Mouse (Mus musculus): Measurements from ENCODE around the gene F2rl3.

Gene F2rl3

GRCm38 (mm10) chr8:72761322-72762051 is at the start of gene F2rl3:
Gene F2rl3 (plus strand): TSS chr8:72761880.
- CTCF ChIA-PET = interaction anchor here in 2 of 4 experiments (0.7 to 1.1 kb wide), 3 partner anchors 66 to 486 kb away, joined by 3 to 5 read pairs (median 4); no protein-coding TSS in a partner anchor
- POLR2A ChIA-PET = interaction anchor here in 1 of 4 experiments (1.3 to 1.8 kb wide), 2 partner anchors 12 to 54 kb away, joined by 3 to 5 read pairs; no protein-coding TSS in a partner anchor

DNA sequence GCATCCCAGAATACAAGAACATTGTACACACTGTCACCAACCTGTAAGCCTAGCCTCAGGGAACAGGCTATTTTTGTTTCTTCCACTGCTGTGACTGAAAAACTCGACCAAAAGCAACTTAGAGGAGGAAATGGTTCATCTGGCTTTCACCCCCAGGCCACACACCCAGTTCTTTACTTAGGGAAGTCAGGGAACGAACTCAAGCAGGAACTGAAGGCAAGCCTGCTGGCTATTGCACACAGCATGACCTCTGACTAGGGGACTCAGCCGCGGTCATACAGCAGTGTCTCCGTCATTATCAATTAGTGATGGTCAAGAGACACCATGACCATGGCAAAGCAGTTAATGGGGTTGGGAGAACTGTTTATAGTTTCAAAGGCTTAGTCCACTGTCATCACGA is 49.1 kb upstream of the F2rl3 start:
- ChIA-PET CTCF (no interaction called here), POLR2A (no interaction called here)

DNA sequence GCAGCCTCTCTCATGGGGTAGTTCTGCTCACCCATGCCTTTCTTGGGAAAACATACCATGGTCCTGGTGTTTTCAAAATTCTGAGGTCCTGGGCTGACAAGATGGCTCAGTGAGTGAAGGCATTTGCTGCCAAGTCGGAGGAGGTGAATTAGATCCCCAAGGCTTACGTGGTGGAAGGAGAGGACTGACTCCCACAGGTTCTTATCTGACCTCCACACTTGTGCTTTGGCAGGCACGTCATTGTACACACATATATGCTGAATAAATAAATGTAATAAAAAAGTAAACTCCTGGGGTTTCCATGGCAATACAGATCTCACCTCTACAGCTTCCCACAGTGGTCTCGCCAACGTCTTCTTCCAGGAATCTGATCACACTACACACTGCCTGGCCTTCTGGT is 45.1 kb upstream of the F2rl3 start:
- ChIA-PET POLR2A (interaction anchor here in 1 of 4 experiments (1.0 kb wide), 1 partner anchor 9 kb away, joined by 3 read pairs; no protein-coding TSS in a partner anchor), CTCF (interaction anchor here in 1 of 4 experiments (1.8 kb wide), 1 partner anchor 37 kb away, joined by 7 read pairs; no protein-coding TSS in a partner anchor)

DNA sequence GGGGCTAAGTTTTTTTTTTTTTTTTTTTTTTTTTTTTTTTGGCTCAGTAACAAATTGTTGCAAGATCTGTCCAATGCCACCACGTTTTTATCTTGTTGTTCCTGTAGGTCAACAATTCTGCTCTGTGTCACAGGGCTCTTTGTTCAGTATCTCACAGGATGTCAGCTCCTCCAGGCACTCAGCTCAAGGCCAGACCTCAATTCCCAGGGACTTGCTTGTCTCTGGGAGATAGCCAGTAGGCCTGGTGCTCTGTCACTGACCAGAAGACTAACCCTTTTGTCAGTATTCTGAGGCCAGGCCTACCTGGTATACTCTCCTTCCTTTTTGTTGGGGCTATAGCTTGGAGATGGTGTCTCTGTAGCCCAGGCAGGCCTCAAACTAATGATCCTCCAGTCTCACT is 41.1 kb upstream of the F2rl3 start:
- POLR2A ChIA-PET = interaction anchor here in 3 of 4 experiments (0.6 to 2.1 kb wide), 5 partner anchors 14 to 61 kb away, joined by 3 to 7 read pairs (median 3); no protein-coding TSS in a partner anchor
- CTCF ChIA-PET = interaction anchor here in 1 of 4 experiments (0.7 kb wide), 1 partner anchor 41 kb away, joined by 5 read pairs; no protein-coding TSS in a partner anchor

GRCm38 (mm10) chr8:72722769-72723650 is 38.7 kb upstream of the F2rl3 start, which contains the start of gene Sin3b:
Gene Sin3b (plus strand): TSS chr8:72723285.
- ChIA-PET CTCF (no interaction called here), POLR2A (interaction anchor here in 2 of 4 experiments (1.0 to 1.8 kb wide), 5 partner anchors 8 to 68 kb away, joined by 3 to 6 read pairs (median 4); no protein-coding TSS in a partner anchor)

- ChIA-PET POLR2A (interaction anchor here in 2 of 4 experiments (1.5 to 1.9 kb wide), 4 partner anchors 13 to 41 kb away, joined by 3 to 8 read pairs (median 4); no protein-coding TSS in a partner anchor), CTCF (no interaction called here)
Observed at GRCm38 (mm10) chr8:72723651-72724001, 38.1 kb upstream of the F2rl3 start.

- POLR2A ChIA-PET = interaction anchor here in 3 of 4 experiments (0.6 to 1.6 kb wide), 7 partner anchors 9 to 198 kb away, joined by 3 to 7 read pairs (median 3); no protein-coding TSS in a partner anchor
- CTCF ChIA-PET = no interaction called here
Observed at GRCm38 (mm10) chr8:72728636-72729035, 33.0 kb upstream of the F2rl3 start.

- CTCF ChIA-PET = interaction anchor here in 3 of 4 experiments (0.6 to 2.0 kb wide), 5 partner anchors 14 to 312 kb away, joined by 3 to 10 read pairs (median 4); no protein-coding TSS in a partner anchor
- POLR2A ChIA-PET = interaction anchor here in 3 of 4 experiments (0.6 to 2.0 kb wide), 5 partner anchors 10 to 52 kb away, joined by 4 to 7 read pairs (median 4); no protein-coding TSS in a partner anchor
Observed at GRCm38 (mm10) chr8:72735001-72735400, 26.7 kb upstream of the F2rl3 start.

DNA sequence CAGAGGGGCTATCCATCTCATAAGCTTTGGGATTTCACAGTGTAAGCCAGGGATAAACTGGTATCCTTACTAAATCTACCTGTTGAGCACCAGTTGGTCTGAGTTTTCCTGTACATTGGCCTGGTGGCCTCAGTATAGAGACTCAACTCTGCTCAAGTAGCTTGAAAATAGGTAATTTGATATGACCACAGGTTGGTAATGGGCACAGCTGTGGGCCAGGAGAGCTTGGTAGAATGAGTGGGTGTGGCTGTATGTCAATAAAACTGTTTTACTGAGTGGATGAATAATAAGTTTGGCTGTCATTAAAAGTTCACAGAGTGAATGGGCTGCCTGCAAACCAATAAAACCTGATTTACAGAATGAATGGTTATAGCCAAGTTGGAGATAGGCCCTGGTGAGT is 24.8 kb upstream of the F2rl3 start:
- POLR2A ChIA-PET = interaction anchor here in 2 of 4 experiments (1.3 to 2.7 kb wide), 5 partner anchors 10 to 18 kb away, joined by 3 to 10 read pairs (median 8); no protein-coding TSS in a partner anchor

GRCm38 (mm10) chr8:72746061-72746460 is 15.6 kb upstream of the F2rl3 start:
- POLR2A ChIA-PET = interaction anchor here in 2 of 4 experiments (0.7 to 6.2 kb wide), 8 partner anchors 8 to 198 kb away, joined by 3 to 45 read pairs (median 4); partner anchors contain the start of gene Med26 (in 1 of the 2)
- CTCF ChIA-PET = interaction anchor here (0.5 to 4.3 kb wide), 20 partner anchors 11 to 727 kb away, joined by 3 to 23 read pairs (median 3); no protein-coding TSS in a partner anchor

More for the DNA sequence above, 24.8 kb upstream of the F2rl3 start:
- CTCF ChIA-PET = interaction anchor here (0.6 to 1.5 kb wide), 4 partner anchors 53 to 77 kb away, joined by 3 to 6 read pairs (median 4); no protein-coding TSS in a partner anchor

DNA sequence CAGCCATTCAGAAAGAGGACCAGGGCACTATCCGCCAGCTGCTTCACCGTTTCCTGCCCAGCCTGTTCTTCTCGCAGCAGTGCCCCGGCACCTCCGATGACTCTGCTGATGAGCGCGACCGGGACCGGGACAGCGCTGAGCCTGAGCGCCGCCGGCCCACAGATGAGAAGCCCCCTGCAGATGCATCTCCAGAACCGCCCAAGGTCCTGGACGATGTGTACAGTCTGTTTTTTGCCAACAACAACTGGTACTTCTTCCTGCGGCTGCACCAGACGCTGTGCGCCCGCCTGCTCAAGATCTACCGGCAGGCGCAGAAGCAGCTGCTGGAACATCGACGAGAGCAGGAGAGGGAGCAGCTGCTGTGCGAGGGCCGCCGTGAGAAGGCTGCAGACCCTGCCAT is 11.8 kb upstream of the F2rl3 start:
- CTCF ChIA-PET = interaction anchor here (0.5 to 4.3 kb wide), 10 partner anchors 15 to 484 kb away, joined by 3 to 23 read pairs (median 4); no protein-coding TSS in a partner anchor
- POLR2A ChIA-PET = interaction anchor here (0.6 to 6.2 kb wide), 20 partner anchors 8 to 603 kb away, joined by 3 to 45 read pairs (median 4); partner anchors contain the start of genes Large1 (in 1 of the 4) and Sin3b (in 1 of the 4)

DNA sequence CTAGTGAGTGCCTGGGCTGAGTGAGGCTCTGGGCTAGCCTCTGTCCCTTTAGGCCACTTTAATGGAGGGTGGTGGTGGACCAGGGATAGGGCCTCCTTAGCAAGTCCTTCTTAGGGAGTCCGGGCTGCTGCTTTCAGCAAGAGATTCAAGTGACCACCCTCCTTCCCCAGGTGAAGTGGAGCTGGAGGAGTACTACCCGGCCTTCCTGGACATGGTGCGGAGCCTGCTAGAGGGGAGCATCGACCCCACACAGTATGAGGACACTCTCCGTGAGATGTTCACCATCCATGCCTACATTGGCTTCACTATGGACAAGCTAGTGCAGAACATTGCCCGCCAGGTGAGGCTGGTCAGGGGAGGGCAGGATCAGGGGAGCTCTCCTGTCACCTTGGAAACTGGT is 11.4 kb upstream of the F2rl3 start:
- ChIA-PET CTCF (interaction anchor here (0.6 to 4.3 kb wide), 9 partner anchors 11 to 483 kb away, joined by 3 to 23 read pairs (median 6); no protein-coding TSS in a partner anchor), POLR2A (interaction anchor here (0.6 to 3.0 kb wide), 19 partner anchors 9 to 603 kb away, joined by 3 to 10 read pairs (median 5); partner anchors contain the start of genes Large1 (in 1 of the 4) and Sin3b (in 1 of the 4))

DNA sequence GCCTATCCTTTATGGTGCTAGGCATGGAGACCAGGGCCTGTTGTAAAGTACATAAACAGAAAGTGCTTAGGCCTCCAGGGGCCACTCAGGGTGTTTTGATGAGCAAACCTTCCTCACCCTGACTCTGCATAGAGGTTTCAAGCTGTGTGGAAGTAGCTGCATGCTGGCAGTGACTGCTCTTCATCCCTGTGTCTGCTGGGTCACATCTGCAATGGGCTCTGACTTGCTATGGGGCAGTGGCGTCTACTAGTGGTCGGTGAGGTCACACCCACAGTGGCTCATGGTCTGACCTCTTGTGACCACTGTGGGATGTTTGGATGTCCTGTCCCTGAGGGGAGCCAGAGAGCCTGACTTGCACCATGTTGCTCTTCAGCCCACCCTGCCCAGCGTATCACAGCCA is 10.6 kb upstream of the F2rl3 start:
- CTCF ChIA-PET = interaction anchor here in 3 of 4 experiments (0.6 to 2.0 kb wide), 3 partner anchors 71 to 482 kb away, joined by 4 to 6 read pairs (median 6); no protein-coding TSS in a partner anchor
- POLR2A ChIA-PET = interaction anchor here in 3 of 4 experiments (0.6 to 3.0 kb wide), 8 partner anchors 9 to 417 kb away, joined by 3 to 10 read pairs (median 3); partner anchors contain the start of gene Sin3b (in 1 of the 3)

- POLR2A ChIA-PET = interaction anchor here in 2 of 4 experiments (0.6 to 1.3 kb wide), 3 partner anchors 83 to 209 kb away, joined by 3 to 5 read pairs (median 3); no protein-coding TSS in a partner anchor
- CTCF ChIA-PET = interaction anchor here in 3 of 4 experiments (0.6 to 1.9 kb wide), 4 partner anchors 18 to 73 kb away, joined by 3 to 4 read pairs (median 4); no protein-coding TSS in a partner anchor
Observed at GRCm38 (mm10) chr8:72752289-72752688, 9.4 kb upstream of the F2rl3 start.

- POLR2A ChIA-PET = interaction anchor here in 2 of 4 experiments (0.6 to 1.5 kb wide), 2 partner anchors 74 to 76 kb away, joined by 4 read pairs; no protein-coding TSS in a partner anchor
- CTCF ChIA-PET = interaction anchor here in 1 of 4 experiments (1.0 kb wide), 1 partner anchor 19 kb away, joined by 3 read pairs; no protein-coding TSS in a partner anchor
Observed at GRCm38 (mm10) chr8:72753165-72753564, 8.5 kb upstream of the F2rl3 start.

GRCm38 (mm10) chr8:72753781-72754180 is 7.9 kb upstream of the F2rl3 start:
- CTCF ChIA-PET = interaction anchor here in 1 of 4 experiments (0.6 kb wide), 1 partner anchor 10 kb away, joined by 4 read pairs; no protein-coding TSS in a partner anchor
- POLR2A ChIA-PET = interaction anchor here in 3 of 4 experiments (0.6 to 1.5 kb wide), 8 partner anchors 13 to 328 kb away, joined by 3 to 8 read pairs (median 3); no protein-coding TSS in a partner anchor

DNA sequence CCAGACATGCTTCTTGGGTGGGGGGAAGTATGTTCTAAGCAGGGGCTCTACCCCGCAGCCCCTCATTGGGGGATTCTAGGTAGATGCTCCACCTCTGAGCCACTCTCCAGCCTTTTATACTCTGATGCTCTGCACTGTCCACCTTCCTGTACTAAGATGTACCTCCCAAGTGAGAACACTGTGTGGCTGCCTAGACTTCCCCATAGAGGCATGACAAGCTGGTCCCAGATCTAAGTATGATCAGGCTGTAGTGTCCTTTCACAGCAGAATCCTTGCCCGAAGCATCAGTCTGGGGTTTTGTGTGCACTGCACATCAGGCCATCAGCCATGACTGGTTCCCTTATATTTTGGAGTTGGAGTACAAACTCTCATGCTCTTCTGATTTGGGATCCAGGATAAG is 5.6 kb upstream of the F2rl3 start:
- ChIA-PET CTCF (interaction anchor here in 2 of 4 experiments (0.5 to 1.2 kb wide), 3 partner anchors 10 to 630 kb away, joined by 3 to 5 read pairs (median 4); no protein-coding TSS in a partner anchor), POLR2A (interaction anchor here in 3 of 4 experiments (0.7 to 1.9 kb wide), 6 partner anchors 8 to 980 kb away, joined by 3 to 7 read pairs (median 4); no protein-coding TSS in a partner anchor)

Measured in embryonic stem cell, embryonic (primary cell).